Mouse (Mus musculus): ENCODE results near the gene Olfr711.
A peak's percentile ranks its signal among the peaks of the same experiment; 100 is the strongest.
"Not testable (repeated sequence)": the region's sequence is repeated elsewhere in the genome, so short reads cannot be mapped to it uniquely, and the experiment has no call there.

The Olfr711 gene

DNA sequence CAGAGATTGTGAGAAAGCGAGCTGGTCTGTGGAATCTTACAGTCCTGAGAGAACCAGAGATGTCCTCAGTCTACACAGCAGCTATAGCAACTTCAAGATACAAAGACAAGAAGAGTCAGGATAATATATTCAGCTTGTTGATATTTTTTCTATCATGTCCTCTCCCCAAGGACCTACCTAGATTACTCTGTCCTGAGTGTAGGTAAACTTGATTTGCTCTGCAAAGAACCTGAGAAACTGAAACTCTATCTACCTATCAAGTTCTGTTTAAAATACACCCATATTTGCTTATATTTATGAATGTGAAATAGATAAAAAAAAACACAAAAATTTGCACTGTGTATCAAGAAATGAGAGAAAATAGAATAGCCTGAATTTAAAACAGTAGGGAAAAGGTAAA, at the start of gene Olfr711:
Gene Olfr711, minus strand, starts transcription at position 101 of the 400 bp plus-strand sequence.
- no peak for DNase-seq (ENCODE audit: low spot score)

- no peak for DNase-seq (ENCODE audit: low spot score)
These were observed 30.7 kb upstream of the Olfr711 start, which contains the start of gene Olfr2 for GRCm38 (mm10) chr7:107005972-107006371. Gene Olfr2 (minus strand): TSS chr7:107006072.

- DNase-seq (ENCODE audit: low spot score) = no peak
These were observed 28.9 kb upstream of the Olfr711 start for GRCm38 (mm10) chr7:107004169-107004568.

DNA sequence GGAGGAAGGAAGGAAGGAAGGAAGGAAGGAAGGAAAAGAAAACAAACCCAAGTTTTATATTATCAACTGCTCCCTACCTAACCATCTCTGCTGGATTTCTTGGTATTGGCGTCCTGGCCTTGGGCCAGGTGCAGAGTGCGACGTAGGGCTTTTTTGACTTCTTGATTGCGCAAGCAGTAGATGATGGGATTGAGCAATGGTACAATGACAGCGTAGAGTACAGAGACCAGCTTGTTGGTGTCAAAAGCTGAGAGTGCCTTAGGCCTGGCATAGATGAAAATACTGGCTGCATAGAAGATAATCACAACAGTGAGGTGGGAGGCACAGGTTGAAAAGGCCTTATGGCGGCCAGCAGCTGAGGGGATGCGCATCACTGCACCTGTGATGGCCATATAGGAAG, 25.5 kb upstream of the Olfr711 start:
- no peak for DNase-seq (ENCODE audit: low spot score)

DNA sequence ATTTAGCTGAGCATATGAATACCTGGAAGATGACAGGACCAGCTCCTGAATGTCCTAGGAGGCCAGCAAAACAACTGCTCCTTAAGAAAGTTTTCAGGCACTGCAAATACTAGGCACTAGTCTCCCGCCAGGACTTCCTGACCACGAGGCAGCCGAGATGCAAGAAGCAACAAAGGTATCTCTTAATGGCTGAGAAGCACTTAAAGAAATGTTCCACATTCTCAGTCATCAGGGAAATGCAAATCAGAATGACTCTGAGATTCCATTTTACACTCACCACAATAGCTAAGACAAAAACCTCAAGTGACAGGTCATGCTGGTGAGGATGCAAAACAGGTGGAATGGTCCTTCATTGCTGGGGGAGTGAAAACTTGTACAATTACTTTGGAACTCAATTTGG, 10.0 kb upstream of the Olfr711 start:
- no peak for DNase-seq (ENCODE audit: low spot score)

GRCm38 (mm10) chr7:106967503-106967902, 7.8 kb downstream of the Olfr711 start:
- peak; percentile 2 for DNase-seq (ENCODE audit: low spot score)

GRCm38 (mm10) chr7:106963837-106964236, 11.4 kb downstream of the Olfr711 start, which contains the start of gene Olfr6:
Gene Olfr6 (minus strand): TSS chr7:106963937.
- no peak for DNase-seq (ENCODE audit: low spot score)

- no peak for DNase-seq (ENCODE audit: low spot score)
These were observed 27.0 kb downstream of the Olfr711 start, which contains the start of gene Olfr710 for GRCm38 (mm10) chr7:106948212-106948611. Gene Olfr710 (minus strand): TSS chr7:106948312.

- no peak for DNase-seq (ENCODE audit: low spot score)
These were observed 43.1 kb downstream of the Olfr711 start, which contains the start of gene Olfr709-ps1 for GRCm38 (mm10) chr7:106932119-106932518. Gene Olfr709-ps1 (minus strand): TSS chr7:106932219.

DNA sequence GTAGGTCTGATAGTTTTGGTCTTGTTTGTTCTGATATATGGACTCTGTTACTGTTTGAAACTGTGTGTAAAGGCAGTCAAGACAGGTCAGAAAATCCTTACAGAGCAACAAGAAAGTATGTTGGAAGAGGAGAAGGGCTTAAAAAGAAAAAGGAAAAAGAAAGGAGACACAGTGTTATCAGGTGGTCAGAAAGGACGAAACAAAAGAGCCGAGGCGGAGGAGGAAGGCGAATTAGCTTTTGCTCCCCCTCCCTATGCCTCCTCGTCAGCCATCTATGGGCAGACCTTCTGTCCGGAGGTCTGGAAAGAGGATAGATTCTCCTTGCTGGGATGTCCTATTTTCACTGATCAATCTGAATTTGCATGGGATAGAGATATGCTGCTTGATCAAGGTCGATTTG, 54.3 kb downstream of the Olfr711 start:
- not testable (repeated sequence) for DNase-seq (ENCODE audit: low spot score)
